Mouse (Mus musculus): ENCODE results near the gene Exoc6. TPM values are rescaled to one million over a fixed set of nuclear protein-coding genes. Genes with fewer than 3 reads are reported as not detected.
"Not testable (repeated sequence)": the region's sequence is repeated elsewhere in the genome, so short reads cannot be mapped to it uniquely, and the experiment has no call there.

Gene Exoc6
- polyA plus RNA-seq, 1 experiment from 2014 or later = 27.2 TPM

DNA sequence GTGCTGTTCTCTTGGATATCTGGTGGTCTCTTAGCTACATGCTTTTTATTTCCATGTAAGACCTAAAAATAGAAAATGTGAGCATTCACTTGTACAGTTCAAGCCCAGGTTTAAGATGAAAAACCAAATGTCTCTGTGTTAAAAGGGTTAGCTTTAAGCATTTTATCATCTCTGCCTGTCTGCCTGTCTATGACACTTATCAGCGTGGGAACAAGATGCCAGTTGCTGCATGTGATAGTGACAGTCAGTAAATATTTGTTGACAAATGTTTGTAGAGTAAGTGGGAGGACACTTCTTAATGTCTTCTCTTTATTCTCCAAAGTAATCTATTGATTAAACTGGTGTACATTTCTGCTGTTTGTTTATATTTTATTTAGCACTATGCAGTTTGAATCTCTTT, 12.5 kb upstream of the Exoc6 start:
- no peak overlapping the region for H3K4me2 ChIP-seq
- H3K9ac ChIP-seq = no peak overlapping the region
- no peak overlapping the region for H3K4me3 ChIP-seq (replicated peaks)
- peaks cover 34% of the 10 kb centered on the region for H3K4me1 ChIP-seq (replicated peaks)
- H3K27me3 ChIP-seq = no peaks in the 10 kb centered on the region
- peak; percentile 54 for ATAC-seq (ENCODE audit: insufficient read depth)
- WGBS (ENCODE audit: insufficient replicate concordance) = 18% methylated on average over 1 of the region's 1 CpGs
- peak overlapping the region; percentile 54; the same call in 1 of the 2 replicates for H3K27ac ChIP-seq (replicated peaks)
- H3K9me3 ChIP-seq (replicated peaks) = no peaks in the 10 kb centered on the region
- H3K36me3 ChIP-seq (replicated peaks) = no peaks in the 10 kb centered on the region

DNA sequence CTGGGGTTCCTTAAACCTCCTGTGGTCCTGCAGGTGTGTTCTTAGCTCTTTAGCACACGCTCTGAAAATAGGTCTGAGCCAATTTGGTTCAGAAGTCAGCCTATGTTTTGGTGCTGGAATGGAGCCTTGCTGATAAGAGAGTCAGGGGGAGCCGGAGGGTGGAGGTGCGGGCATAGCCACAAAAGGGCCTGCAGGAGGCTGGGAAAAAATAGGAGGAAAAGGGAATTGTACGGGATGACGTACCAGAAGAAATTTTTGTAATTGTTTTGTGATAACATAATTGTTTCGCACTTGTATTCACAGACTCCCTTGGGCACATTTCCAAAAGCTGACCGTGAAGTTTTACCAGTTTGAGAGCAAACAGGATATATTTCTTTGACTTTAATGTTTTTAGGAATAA, 10.0 kb upstream of the Exoc6 start:
- no peak overlapping the region for H3K4me2 ChIP-seq
- no peak overlapping the region for H3K4me3 ChIP-seq (replicated peaks)
- H3K27me3 ChIP-seq = no peaks in the 10 kb centered on the region
- H3K27ac ChIP-seq (replicated peaks) = peak overlapping the region; percentile 42
- H3K9ac ChIP-seq = no peak overlapping the region
- H3K9me3 ChIP-seq (replicated peaks) = no peaks in the 10 kb centered on the region
- peaks cover 35% of the 10 kb centered on the region for H3K4me1 ChIP-seq (replicated peaks)
- ATAC-seq (ENCODE audit: insufficient read depth) = no peak
- WGBS (ENCODE audit: insufficient replicate concordance) = 46% methylated on average over 7 of the region's 7 CpGs
- H3K36me3 ChIP-seq (replicated peaks) = no peaks in the 10 kb centered on the region

DNA sequence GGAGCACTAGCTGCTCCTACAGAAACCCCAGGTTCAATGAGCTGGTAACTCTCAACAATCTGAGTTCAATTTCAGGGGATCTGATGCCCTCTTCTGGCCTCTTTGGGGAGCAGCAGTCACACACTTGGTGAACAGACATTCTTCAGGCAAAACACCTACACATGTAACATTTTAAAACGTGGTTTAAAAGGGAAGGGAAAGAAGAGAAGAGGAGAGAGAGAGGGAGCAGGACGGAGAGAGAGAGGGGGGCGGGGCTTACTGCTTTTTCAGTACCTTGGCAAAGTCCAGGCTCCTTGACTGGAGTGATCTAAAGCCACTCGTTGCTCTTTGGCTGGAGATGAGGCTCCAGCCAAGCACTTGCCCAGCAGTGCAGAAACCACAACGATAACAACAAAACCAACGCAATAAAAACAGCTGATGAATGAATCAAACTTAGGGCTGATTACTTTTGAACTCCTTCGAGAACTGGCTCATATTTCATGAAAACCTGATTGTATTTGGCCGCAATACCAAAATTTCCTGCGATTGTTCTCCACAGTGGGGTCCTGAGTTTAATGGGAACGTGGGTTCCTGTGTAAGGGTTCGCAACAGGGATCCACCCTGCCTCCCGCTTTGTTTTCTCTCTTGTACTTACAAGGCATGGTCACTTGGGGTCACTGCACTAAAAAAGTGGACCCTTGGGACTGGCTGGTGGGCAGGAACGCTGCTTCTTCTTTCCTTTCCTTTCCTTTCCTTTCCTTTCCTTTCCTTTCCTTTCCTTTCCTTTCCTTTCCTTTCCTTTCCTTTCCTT, 6.5 kb upstream of the Exoc6 start:
- Histone ChIP-seq H3K4me1 (replicated peaks) (peaks cover 37% of the 10 kb centered on the region), H3K9ac (no peak overlapping the region), H3K9me3 (replicated peaks) (no peaks in the 10 kb centered on the region), H3K4me2 (peak overlapping the region; percentile 58), H3K4me3 (replicated peaks) (peak overlapping the region; percentile 23), H3K27ac (replicated peaks) (0 out of 2 replicates have a peak overlapping the region, but pooled peaks have one; percentile 33), H3K27me3 (peaks cover 8% of the 10 kb centered on the region; the same call in 1 of the 2 replicates), H3K36me3 (replicated peaks) (no peaks in the 10 kb centered on the region)
- 0 out of 2 replicates have a peak, but pooled peaks have one; percentile 23 for ATAC-seq (ENCODE audit: insufficient read depth)
- WGBS (ENCODE audit: insufficient replicate concordance) = 22% methylated on average over 13 of the region's 13 CpGs

DNA sequence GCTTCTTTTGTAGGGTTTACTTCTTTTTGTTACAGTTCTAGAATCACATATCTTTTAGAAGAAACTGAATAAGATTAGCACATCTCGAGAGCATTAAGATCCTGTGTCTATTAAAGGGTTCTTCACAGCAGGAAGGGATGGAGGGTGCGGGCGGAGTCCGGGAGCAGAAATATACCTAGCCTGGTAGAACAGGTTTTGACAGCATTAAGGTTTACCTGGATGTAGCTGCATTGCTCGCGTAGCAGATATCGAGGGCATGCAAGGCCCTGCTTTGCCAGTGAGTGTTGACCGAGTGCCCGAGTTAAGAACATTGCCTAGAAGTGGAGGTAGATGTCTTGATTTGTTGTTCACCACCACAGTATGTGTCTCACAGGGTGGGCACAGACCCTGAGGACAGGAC, 5.7 kb upstream of the Exoc6 start:
- WGBS (ENCODE audit: insufficient replicate concordance) = 84% methylated on average over 9 of the region's 9 CpGs
- Histone ChIP-seq H3K4me1 (replicated peaks) (peaks cover 32% of the 10 kb centered on the region), H3K9ac (no peak overlapping the region), H3K4me2 (no peak overlapping the region), H3K9me3 (replicated peaks) (no peaks in the 10 kb centered on the region), H3K36me3 (replicated peaks) (no peaks in the 10 kb centered on the region), H3K27ac (replicated peaks) (no peak overlapping the region), H3K27me3 (peaks cover 16% of the 10 kb centered on the region; the same call in 1 of the 2 replicates), H3K4me3 (replicated peaks) (no peak overlapping the region)
- ATAC-seq (ENCODE audit: insufficient read depth) = no peak

DNA sequence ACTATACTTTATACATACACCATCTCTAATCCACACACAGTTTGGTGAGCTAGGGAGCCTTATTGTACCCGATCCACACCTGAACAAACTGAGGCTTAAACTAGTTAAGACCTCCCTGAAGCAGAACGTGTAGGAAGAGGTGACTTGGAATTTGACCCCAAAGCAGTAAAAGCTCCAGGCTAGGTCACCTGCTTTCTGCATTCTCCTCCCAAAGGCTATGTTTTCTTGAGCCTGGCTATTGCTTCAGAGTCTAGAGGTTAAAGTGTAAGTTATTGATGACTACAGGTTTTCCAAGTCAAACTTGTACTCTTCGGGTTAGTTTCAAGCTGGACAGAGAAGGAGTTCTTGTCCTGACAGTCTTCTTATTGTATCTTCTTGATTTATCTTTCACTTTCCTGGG, 5.0 kb upstream of the Exoc6 start:
- peaks cover 31% of the 10 kb centered on the region for H3K4me1 ChIP-seq (replicated peaks)
- no peak overlapping the region for H3K4me3 ChIP-seq (replicated peaks)
- WGBS (ENCODE audit: insufficient replicate concordance) = 53% methylated on average over 3 of the region's 3 CpGs
- no peak overlapping the region for H3K4me2 ChIP-seq
- H3K9ac ChIP-seq = no peak overlapping the region
- no peak for ATAC-seq (ENCODE audit: insufficient read depth)
- no peaks in the 10 kb centered on the region for H3K36me3 ChIP-seq (replicated peaks)
- peaks cover 17% of the 10 kb centered on the region; the same call in 1 of the 2 replicates for H3K27me3 ChIP-seq
- H3K27ac ChIP-seq (replicated peaks) = no peak overlapping the region
- no peaks in the 10 kb centered on the region for H3K9me3 ChIP-seq (replicated peaks)

DNA sequence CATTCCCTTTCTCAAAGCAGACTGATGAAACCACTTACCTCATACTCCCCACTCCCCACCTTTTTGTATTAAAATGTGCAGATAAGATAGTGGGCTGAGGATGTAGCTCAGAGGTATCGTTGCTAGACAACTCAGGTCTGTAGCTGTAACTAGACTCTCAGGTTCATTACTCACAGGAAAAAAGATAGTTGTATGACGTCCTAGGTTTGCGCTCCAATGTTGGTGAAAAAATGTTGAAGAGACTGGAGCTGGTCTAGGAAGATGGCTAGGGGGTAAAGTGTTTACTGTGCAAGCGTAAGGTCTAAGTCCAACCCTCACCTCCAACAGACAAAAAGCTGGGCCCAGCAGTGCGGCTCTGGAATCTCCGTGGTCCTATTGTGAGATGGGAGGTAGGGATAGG, 4.5 kb upstream of the Exoc6 start:
- ATAC-seq (ENCODE audit: insufficient read depth) = no peak
- H3K9ac ChIP-seq = no peak overlapping the region
- WGBS (ENCODE audit: insufficient replicate concordance) = 57% methylated on average over 6 of the region's 6 CpGs
- H3K36me3 ChIP-seq (replicated peaks) = no peaks in the 10 kb centered on the region
- H3K9me3 ChIP-seq (replicated peaks) = no peaks in the 10 kb centered on the region
- no peak overlapping the region for H3K4me3 ChIP-seq (replicated peaks)
- H3K4me2 ChIP-seq = no peak overlapping the region
- H3K4me1 ChIP-seq (replicated peaks) = peaks cover 30% of the 10 kb centered on the region
- H3K27ac ChIP-seq (replicated peaks) = no peak overlapping the region
- peaks cover 17% of the 10 kb centered on the region; the same call in 1 of the 2 replicates for H3K27me3 ChIP-seq

DNA sequence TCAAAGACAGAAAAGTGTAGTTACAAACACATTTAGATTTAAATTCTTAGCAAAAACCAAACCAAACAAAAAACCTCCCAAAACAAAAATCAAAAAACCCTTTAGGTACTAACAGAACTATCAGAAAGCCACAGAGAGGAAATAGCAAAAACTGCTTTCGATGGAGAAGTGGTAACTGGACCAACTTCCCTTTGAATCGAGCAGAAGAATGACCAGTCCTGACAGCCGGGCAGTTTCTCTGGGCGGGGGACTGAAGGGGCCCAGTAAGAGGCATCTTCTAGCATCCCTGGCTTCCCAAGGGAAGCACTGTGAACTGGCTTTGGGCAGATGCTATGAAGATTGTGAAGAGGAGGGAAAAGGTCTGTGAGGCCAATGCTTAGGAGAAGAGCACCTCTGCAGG, 3.4 kb upstream of the Exoc6 start:
- Histone ChIP-seq H3K36me3 (replicated peaks) (no peaks in the 10 kb centered on the region), H3K27me3 (peaks cover 17% of the 10 kb centered on the region; the same call in 1 of the 2 replicates), H3K9ac (no peak overlapping the region), H3K4me3 (replicated peaks) (no peak overlapping the region), H3K4me1 (replicated peaks) (peaks cover 38% of the 10 kb centered on the region), H3K27ac (replicated peaks) (0 out of 2 replicates have a peak overlapping the region, but pooled peaks have one; percentile 29), H3K9me3 (replicated peaks) (no peaks in the 10 kb centered on the region), H3K4me2 (peak overlapping the region; percentile 18; the same call in 1 of the 2 replicates)
- no peak for ATAC-seq (ENCODE audit: insufficient read depth)
- WGBS (ENCODE audit: insufficient replicate concordance) = 22% methylated on average over 4 of the region's 4 CpGs

DNA sequence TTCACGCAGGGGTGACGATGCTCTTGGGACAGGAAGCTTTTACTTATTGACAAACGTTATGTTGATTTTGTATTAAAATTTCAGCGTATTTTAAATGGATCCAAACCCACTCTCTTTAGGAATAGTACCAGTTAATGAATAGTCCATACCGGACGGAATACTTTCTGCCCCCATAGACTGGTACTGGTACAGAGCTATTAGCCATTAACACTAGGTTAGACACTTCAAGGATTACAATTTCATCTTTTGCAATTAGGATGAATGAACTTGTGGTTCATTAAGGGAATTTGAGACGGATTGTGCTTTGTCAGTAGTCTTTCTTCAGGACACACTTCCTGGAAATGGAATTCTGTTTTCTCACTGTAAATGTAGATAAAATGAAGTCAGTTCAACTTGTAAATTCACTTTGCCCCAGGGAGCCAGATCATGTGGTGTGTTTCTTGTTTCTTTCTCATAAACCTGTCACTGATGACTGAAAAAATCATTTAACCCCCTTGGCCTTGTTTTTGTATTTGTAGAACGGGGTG, 885 bp downstream of the Exoc6 start:
- no peak for ATAC-seq (ENCODE audit: insufficient read depth)
- Histone ChIP-seq H3K9ac (peak overlapping the region; percentile 88), H3K36me3 (replicated peaks) (peaks cover 12% of the 10 kb centered on the region), H3K4me2 (peak overlapping the region; percentile 90), H3K4me3 (replicated peaks) (peak overlapping the region; percentile 95), H3K4me1 (replicated peaks) (peaks cover 65% of the 10 kb centered on the region), H3K27ac (replicated peaks) (peak overlapping the region; percentile 95), H3K9me3 (replicated peaks) (no peaks in the 10 kb centered on the region), H3K27me3 (peaks cover 17% of the 10 kb centered on the region; the same call in 1 of the 2 replicates)
- WGBS (ENCODE audit: insufficient replicate concordance) = 3% methylated on average over 8 of the region's 8 CpGs

DNA sequence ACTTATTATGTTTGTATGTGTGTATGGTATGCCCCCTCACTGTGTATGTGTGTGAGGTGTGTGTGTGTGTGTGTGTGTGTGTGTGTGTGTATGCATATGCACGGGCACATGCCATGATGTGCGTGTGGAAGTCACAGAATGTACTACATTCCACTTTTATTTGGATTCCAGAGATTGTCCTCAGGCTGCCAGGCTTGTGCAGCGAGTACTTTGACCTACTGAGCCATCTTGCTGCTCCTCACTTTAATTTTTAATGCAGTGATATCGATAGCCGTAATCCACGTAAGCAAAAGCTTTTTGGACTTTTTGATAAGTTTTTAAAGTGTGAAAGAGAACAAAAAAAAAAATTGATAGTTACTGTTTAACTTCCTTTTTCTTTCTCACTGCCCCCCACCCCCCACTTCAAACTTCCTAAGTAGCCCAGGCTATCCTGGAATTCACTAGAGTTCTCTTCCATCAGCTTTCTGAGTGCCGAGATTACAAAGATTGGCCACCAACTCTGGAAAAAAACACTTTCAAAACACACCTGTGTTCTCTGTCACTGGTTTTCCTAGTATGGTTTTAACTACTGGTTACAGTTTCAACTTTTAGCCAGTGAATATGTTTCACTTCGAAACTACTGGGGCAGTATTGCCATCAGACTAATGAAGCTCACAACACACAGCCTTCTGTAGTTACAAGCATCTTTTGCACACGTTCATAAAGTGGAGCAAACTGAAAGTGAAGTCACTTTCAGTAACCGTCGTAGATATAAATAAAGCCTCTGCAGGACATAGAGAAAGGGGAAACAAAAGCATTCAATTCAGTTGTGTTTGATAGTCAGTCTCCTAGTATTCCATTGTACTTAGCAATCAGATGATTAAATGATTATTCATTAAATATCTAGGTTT, 3.4 kb downstream of the Exoc6 start:
- H3K9me3 ChIP-seq (replicated peaks) = no peaks in the 10 kb centered on the region
- peak overlapping the region; percentile 53 for H3K4me2 ChIP-seq
- no peak overlapping the region for H3K9ac ChIP-seq
- H3K27me3 ChIP-seq = peaks cover 9% of the 10 kb centered on the region; the same call in 1 of the 2 replicates
- peak overlapping the region; percentile 66 for H3K27ac ChIP-seq (replicated peaks)
- H3K36me3 ChIP-seq (replicated peaks) = peaks cover 12% of the 10 kb centered on the region
- peaks cover 79% of the 10 kb centered on the region for H3K4me1 ChIP-seq (replicated peaks)
- WGBS (ENCODE audit: insufficient replicate concordance) = 55% methylated on average over 11 of the region's 11 CpGs
- H3K4me3 ChIP-seq (replicated peaks) = no peak overlapping the region
- no peak for ATAC-seq (ENCODE audit: insufficient read depth)

DNA sequence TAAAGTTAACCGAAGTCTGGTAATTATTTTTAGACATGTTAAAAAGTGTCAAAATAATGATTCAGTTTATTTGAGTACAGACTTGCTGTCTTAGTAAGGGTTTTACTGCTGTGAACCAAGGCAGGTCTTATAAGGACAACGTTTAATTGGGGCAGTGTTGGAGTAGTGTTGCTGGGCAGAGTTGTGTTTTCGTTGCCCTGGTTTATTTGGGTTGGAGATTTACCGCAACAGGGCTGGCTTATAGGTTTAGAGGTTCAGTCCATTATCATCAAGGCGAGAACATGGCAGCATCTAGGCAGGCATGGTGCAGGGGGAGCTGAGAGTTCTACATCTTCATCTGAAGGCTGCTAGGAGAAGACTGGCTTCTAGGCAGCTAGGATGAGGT, 4.0 kb downstream of the Exoc6 start:
- H3K27ac ChIP-seq (replicated peaks) = peak overlapping the region; percentile 39
- not testable (repeated sequence) for H3K9me3 ChIP-seq (replicated peaks); H3K4me3 ChIP-seq (replicated peaks); H3K27me3 ChIP-seq; ATAC-seq (ENCODE audit: insufficient read depth); H3K9ac ChIP-seq
- H3K4me1 ChIP-seq (replicated peaks) = peaks cover 85% of the 10 kb centered on the region
- 75% methylated on average over 5 of the region's 5 CpGs for WGBS (ENCODE audit: insufficient replicate concordance)
- peak overlapping the region; percentile 53 for H3K4me2 ChIP-seq
- H3K36me3 ChIP-seq (replicated peaks) = peaks cover 12% of the 10 kb centered on the region

Data from liver, embryonic 15.5 days (tissue).